Comparison of ENCODE assay signal across 27 mouse cellular contexts in the genomic region with DNA sequence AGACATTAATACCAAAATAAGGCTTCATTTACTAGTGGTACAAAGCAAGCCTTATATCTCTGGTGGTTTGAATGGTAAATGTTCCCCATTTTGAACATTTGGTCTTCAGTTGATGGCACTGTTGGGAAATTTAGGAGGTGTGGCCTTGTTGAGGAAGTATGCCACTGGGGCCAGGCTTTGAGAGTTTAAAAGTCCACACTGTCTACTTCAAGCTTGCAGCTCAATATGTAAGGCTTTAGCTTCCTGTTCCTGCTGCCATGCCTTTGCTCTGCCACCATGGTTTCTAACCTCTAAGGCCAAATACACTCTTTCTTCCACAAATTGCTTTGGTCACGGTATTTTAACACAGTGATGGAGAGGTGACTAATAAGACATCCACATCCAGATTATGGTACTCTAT.
DNase-seq lines count a peak whose midpoint lies in the region; ATAC-seq and TF ChIP-seq lines count a peak whose summit lies in the region.
"Had no signal": no experiment of that assay in that cellular context is flagged by ENCODE, and none has a peak within 500 bp of the region (broad histone marks: within the 10 kb centered on the region; RNA-seq: fewer than 3 reads in every experiment).

No protein-coding gene starts in this region.

- H3K27ac ChIP-seq in liver, adult 2 months (replicated peaks; ENCODE audit: insufficient read depth, low read depth, low read length) = no peak overlapping the region
- H3K27ac ChIP-seq in midbrain, embryonic 11.5 days (ENCODE audit: low read depth, low read length) = no peak overlapping the region
- H3K27ac ChIP-seq in midbrain, embryonic 14.5 days (replicated peaks; ENCODE audit: low read depth, low read length) = no peak overlapping the region
- H3K27ac ChIP-seq in hindbrain, embryonic 14.5 days = no peak overlapping the region
- no peak overlapping the region for H3K27ac ChIP-seq in forebrain, embryonic 12.5 days
- H3K27ac ChIP-seq: hindbrain, postnatal 0 days; intestine, embryonic 15.5 days; macrophage; midbrain, embryonic 10.5 days had no signal

- H3K4me3 ChIP-seq in liver, adult 2 months (ENCODE audit: insufficient read depth, low read depth, low read length) = no peak overlapping the region
- H3K4me3 ChIP-seq in midbrain, embryonic 11.5 days (ENCODE audit: low read depth, low read length) = no peak overlapping the region
- H3K4me3 ChIP-seq in midbrain, embryonic 14.5 days (replicated peaks; ENCODE audit: low read depth, low read length) = no peak overlapping the region
- H3K4me3 ChIP-seq in hindbrain, embryonic 14.5 days (replicated peaks; ENCODE audit: low read length) = no peak overlapping the region
- H3K4me3 ChIP-seq in forebrain, embryonic 12.5 days (replicated peaks) = no peak overlapping the region
- H3K4me3 ChIP-seq: erythroblast, embryonic 14.5 days; intestine, embryonic 15.5 days; midbrain, embryonic 10.5 days had no signal

- H3K27me3 ChIP-seq in liver, adult 2 months (ENCODE audit: control insufficient read depth, insufficient read depth, low read length) = no peaks in the 10 kb centered on the region
- H3K27me3 ChIP-seq in midbrain, embryonic 11.5 days (ENCODE audit: control insufficient read depth, insufficient read depth, low read length) = no peaks in the 10 kb centered on the region
- no peaks in the 10 kb centered on the region for H3K27me3 ChIP-seq in midbrain, embryonic 14.5 days (ENCODE audit: control insufficient read depth, insufficient read depth, low read length)
- H3K27me3 ChIP-seq in hindbrain, embryonic 14.5 days (ENCODE audit: control insufficient read depth, insufficient read depth, low read length) = no peaks in the 10 kb centered on the region
- no peaks in the 10 kb centered on the region for H3K27me3 ChIP-seq in forebrain, embryonic 12.5 days
- H3K27me3 ChIP-seq: intestine, embryonic 15.5 days had no signal

- WGBS in liver, adult 2 months = 90% methylated on average over 1 of the region's 1 CpGs
- WGBS in midbrain, embryonic 11.5 days = 83% methylated on average over 1 of the region's 1 CpGs
- WGBS in midbrain, embryonic 14.5 days = 91% methylated on average over 1 of the region's 1 CpGs
- 78% methylated on average over 1 of the region's 1 CpGs for WGBS in hindbrain, embryonic 14.5 days
- WGBS in forebrain, embryonic 12.5 days = 100% methylated on average over 1 of the region's 1 CpGs

- no peaks in the 10 kb centered on the region for H3K36me3 ChIP-seq in liver, adult 2 months (ENCODE audit: control insufficient read depth, insufficient read depth, low read length)
- H3K36me3 ChIP-seq in midbrain, embryonic 11.5 days (ENCODE audit: control insufficient read depth, insufficient read depth, low read length) = no peaks in the 10 kb centered on the region
- no peaks in the 10 kb centered on the region for H3K36me3 ChIP-seq in midbrain, embryonic 14.5 days (ENCODE audit: control insufficient read depth, insufficient read depth, low read length)
- H3K36me3 ChIP-seq in hindbrain, embryonic 14.5 days (replicated peaks; ENCODE audit: control insufficient read depth, insufficient read depth) = no peaks in the 10 kb centered on the region
- no peaks in the 10 kb centered on the region for H3K36me3 ChIP-seq in forebrain, embryonic 12.5 days (replicated peaks)
- H3K36me3 ChIP-seq: G1E; intestine, embryonic 15.5 days; midbrain, embryonic 10.5 days had no signal

- no peaks in the 10 kb centered on the region for H3K4me1 ChIP-seq in liver, adult 2 months (ENCODE audit: control insufficient read depth, insufficient read depth, low read length)
- peaks cover 7% of the 10 kb centered on the region; the same call in 1 of the 2 replicates for H3K4me1 ChIP-seq in midbrain, embryonic 11.5 days (ENCODE audit: control insufficient read depth, insufficient read depth, low read length)
- H3K4me1 ChIP-seq in midbrain, embryonic 14.5 days (ENCODE audit: control insufficient read depth, insufficient read depth, low read length) = peaks cover 8% of the 10 kb centered on the region; the same call in 1 of the 2 replicates
- H3K4me1 ChIP-seq in hindbrain, embryonic 14.5 days (replicated peaks; ENCODE audit: control insufficient read depth, insufficient read depth, low read length) = 0 out of 2 replicates have a peak, but pooled peaks cover under 1% of the 10 kb centered on the region
- H3K4me1 ChIP-seq in forebrain, embryonic 12.5 days = peaks cover 6% of the 10 kb centered on the region; the same call in 1 of the 2 replicates
- H3K4me1 ChIP-seq: intestine, embryonic 15.5 days had no signal

- DNase-seq in liver, adult 2 months (ENCODE audit: extremely low read depth, low read depth, low spot score) = peak; percentile 59
- DNase-seq in liver = no peak
- DNase-seq in midbrain, embryonic 11.5 days (ENCODE audit: low spot score, missing footprints) = peak; percentile 75
- DNase-seq in midbrain, embryonic 14.5 days = no peak
- DNase-seq in monocyte, adult 2 months (ENCODE audit: low read depth in 1 of 2, low spot score in 2 of 2) = peak; percentile 1 to 21
- DNase-seq in hindbrain, embryonic 14.5 days (ENCODE audit: low spot score) = no peak
- no peak for DNase-seq in ovary, postnatal 14 days (ENCODE audit: low spot score)
- DNase-seq: adrenal gland, postnatal 14 days; cerebellum, adult 11-12 months; cerebellum, adult 9-11 months; forebrain, postnatal 0 days; kidney, adult 2 months; kidney, postnatal 10 days; layer of hippocampus, postnatal 36 days; lung, adult 18-20 months; right cerebral cortex, postnatal 25 days; spleen, adult 18-20 months; thymus, adult 2 months; thymus, postnatal 36 days had no signal

- TF ChIP-seq POLR2A in liver, adult 2 months (IDR thresholded peaks at IDR 0.05; ENCODE audit: extremely low read depth, insufficient read depth, low read length) = no peak

- no peak for TF ChIP-seq CTCF in liver, adult 2 months (IDR thresholded peaks at IDR 0.05; ENCODE audit: low read depth, low read length)

- H3K9me3 ChIP-seq in midbrain, embryonic 11.5 days (ENCODE audit: control insufficient read depth, low read length) = no peaks in the 10 kb centered on the region; the same call in 1 of the 2 replicates
- no peaks in the 10 kb centered on the region for H3K9me3 ChIP-seq in midbrain, embryonic 14.5 days (ENCODE audit: control insufficient read depth, low read length)
- no peaks in the 10 kb centered on the region for H3K9me3 ChIP-seq in hindbrain, embryonic 14.5 days (ENCODE audit: control insufficient read depth, low read length)
- H3K9me3 ChIP-seq in forebrain, embryonic 12.5 days = no peaks in the 10 kb centered on the region
- H3K9me3 ChIP-seq: G1E; intestine, embryonic 15.5 days had no signal

- no peak overlapping the region for H3K9ac ChIP-seq in liver, adult 2 months (ENCODE audit: low read depth, low read length)
- H3K9ac ChIP-seq in midbrain, embryonic 11.5 days (ENCODE audit: low read length) = no peak overlapping the region
- no peak overlapping the region for H3K9ac ChIP-seq in midbrain, embryonic 14.5 days (replicated peaks; ENCODE audit: low read length)
- H3K9ac ChIP-seq in hindbrain, embryonic 14.5 days = no peak overlapping the region
- no peak overlapping the region for H3K9ac ChIP-seq in forebrain, embryonic 12.5 days
- H3K9ac ChIP-seq: forebrain, postnatal 0 days; intestine, embryonic 15.5 days had no signal

- no peak overlapping the region for H3K4me2 ChIP-seq in midbrain, embryonic 11.5 days
- H3K4me2 ChIP-seq in midbrain, embryonic 14.5 days (ENCODE audit: low read length) = no peak overlapping the region
- no peak overlapping the region for H3K4me2 ChIP-seq in hindbrain, embryonic 14.5 days (replicated peaks)
- no peak overlapping the region for H3K4me2 ChIP-seq in forebrain, embryonic 12.5 days
- H3K4me2 ChIP-seq: intestine, embryonic 15.5 days; liver, embryonic 11.5 days had no signal

- ATAC-seq in midbrain, embryonic 11.5 days (ENCODE audit: low FRiP score) = no peak
- no peak for ATAC-seq in midbrain, embryonic 14.5 days (ENCODE audit: low FRiP score, low TSS enrichment)
- no peak for ATAC-seq in hindbrain, embryonic 14.5 days (ENCODE audit: low FRiP score)
- no peak for ATAC-seq in forebrain, embryonic 12.5 days (ENCODE audit: low FRiP score)
- ATAC-seq: forebrain, postnatal 0 days; hindbrain, postnatal 0 days; intestine, embryonic 15.5 days had no signal

- H3K79me2 ChIP-seq in liver, adult 2 months (ENCODE audit: control insufficient read depth, insufficient read depth, low read length) = no peaks in the 10 kb centered on the region

Comparison
In these comparisons a context has a peak if more than half of its experiments do, and no peak if none do; other contexts are left out.
1. DNase-seq: peak in liver, adult 2 months (single experiment), midbrain, embryonic 11.5 days (single experiment) and monocyte, adult 2 months (2 of 2); none in liver (single experiment), midbrain, embryonic 14.5 days (single experiment), hindbrain, embryonic 14.5 days (single experiment) and ovary, postnatal 14 days (single experiment).